Mouse (Mus musculus) megakaryocyte, embryonic 14.5 days (primary cell): ENCODE data around the gene Usp4. TPM values are rescaled to one million over a fixed set of nuclear protein-coding genes. Genes with fewer than 3 reads are reported as not detected.

Experiments
- H3K27me3 ChIP-seq: replicated peaks from 2 replicates; pipeline ENCODE3; 2012; ENCODE audit warnings: inconsistent platforms
- H3K36me3 ChIP-seq: replicated peaks from 2 replicates; pipeline ENCODE3; 2012; ENCODE audit warnings: low read length, inconsistent platforms, mixed read lengths
- H3K4me1 ChIP-seq: 2 replicates; pipeline ENCODE4 v1.6.1; 2012; ENCODE audit warnings: inconsistent platforms
- H3K4me3 ChIP-seq: replicated peaks from 2 replicates; pipeline ENCODE3; 2012; ENCODE audit warnings: moderate library complexity, mild to moderate bottlenecking, inconsistent platforms
- H3K9me3 ChIP-seq: 2 replicates; pipeline ENCODE4 v1.6.1; 2012; ENCODE audit warnings: inconsistent platforms
- FLI1 ChIP-seq: IDR thresholded peaks from 2 replicates; pipeline ENCODE4 v1.6.1; 2012; ENCODE audit warnings: low read length, inconsistent platforms, mixed read lengths
- GATA1 ChIP-seq: IDR thresholded peaks from 3 replicates; pipeline ENCODE4 v1.6.1; 2012; ENCODE audit warnings: mixed read lengths, low read length, inconsistent platforms, borderline replicate concordance
- polyA plus RNA-seq: library from polyadenylated mRNA; stranded (reverse); fragments of >175 nt; gene quantifications from 2 replicates; pipeline ENCODE4 v1.2.3, GENCODE M21; 2012; ENCODE audit warnings: low replicate concordance; ENCODE audit not compliant: insufficient read depth

The Usp4 gene
- polyA plus RNA-seq, 1 experiment, result 114 TPM

DNA sequence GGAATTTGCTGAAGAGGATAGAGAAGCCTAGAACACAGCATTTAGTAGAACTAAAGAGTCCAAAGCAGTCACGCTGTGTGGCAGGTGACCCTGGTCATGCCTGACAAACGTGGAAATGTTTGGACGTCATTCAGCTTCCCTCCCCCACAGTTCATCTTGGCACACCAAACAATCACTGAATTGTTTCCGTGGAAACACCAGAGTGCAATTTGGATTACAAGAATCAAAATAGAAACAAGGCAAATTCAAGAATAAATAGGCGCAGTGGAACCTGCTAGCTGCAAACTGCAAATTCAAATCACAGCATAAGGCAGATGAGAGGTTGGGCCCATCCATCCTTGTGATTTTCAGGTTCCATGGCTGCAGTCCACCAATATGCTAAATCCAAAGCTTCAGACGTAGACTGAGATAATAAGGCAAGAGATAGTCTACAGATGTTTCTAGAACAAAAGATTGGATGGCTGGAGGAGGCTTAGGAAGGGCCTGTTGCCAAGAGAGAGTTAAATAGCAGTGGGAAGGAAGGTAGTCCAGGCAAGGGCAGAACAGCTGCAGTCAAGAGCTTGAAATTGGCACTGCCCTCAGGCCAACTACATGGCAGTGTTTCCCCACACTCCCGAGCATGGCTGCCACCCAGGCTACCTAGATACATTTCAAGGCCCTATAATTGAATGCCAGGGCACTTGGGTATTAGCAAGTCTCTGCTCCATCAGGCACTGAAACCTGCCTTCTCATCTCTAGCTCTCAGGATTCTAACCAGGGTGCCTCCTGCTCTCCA, 53.7 kb downstream of the Usp4 start:
- peaks cover 19% of the 10 kb centered on the region for H3K27me3 ChIP-seq
- peaks cover under 1% of the 10 kb centered on the region for H3K36me3 ChIP-seq
- no peak overlapping the region for H3K4me3 ChIP-seq
- no peaks in the 10 kb centered on the region for H3K9me3 ChIP-seq
- H3K4me1 ChIP-seq, result peaks cover 21% of the 10 kb centered on the region
- no peak for TF ChIP-seq GATA1
- TF ChIP-seq FLI1, result no peak

DNA sequence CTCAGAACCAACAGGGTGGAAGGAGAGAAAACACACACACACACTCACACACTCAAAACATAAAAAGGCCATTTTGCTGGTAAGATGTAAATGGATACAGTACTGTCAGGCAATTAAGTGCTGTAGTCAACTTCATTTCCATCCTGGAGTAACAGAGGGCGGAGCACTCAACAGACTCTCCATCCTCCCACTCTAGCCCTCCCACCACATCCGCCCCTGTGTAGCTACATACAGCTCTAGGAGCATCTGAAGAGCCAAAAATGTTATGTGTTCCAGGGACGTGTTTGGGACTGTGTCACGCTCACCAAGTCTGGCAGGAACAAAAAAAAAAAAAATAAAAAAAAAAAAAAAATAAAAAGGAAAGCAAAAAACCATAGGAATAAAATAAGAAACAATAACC, 55.4 kb downstream of the Usp4 start:
- Histone ChIP-seq H3K27me3 (peaks cover 22% of the 10 kb centered on the region), H3K9me3 (no peaks in the 10 kb centered on the region), H3K4me3 (no peak overlapping the region), H3K36me3 (no peaks in the 10 kb centered on the region), H3K4me1 (peaks cover 24% of the 10 kb centered on the region)
- TF ChIP-seq GATA1 (no peak), FLI1 (no peak)

DNA sequence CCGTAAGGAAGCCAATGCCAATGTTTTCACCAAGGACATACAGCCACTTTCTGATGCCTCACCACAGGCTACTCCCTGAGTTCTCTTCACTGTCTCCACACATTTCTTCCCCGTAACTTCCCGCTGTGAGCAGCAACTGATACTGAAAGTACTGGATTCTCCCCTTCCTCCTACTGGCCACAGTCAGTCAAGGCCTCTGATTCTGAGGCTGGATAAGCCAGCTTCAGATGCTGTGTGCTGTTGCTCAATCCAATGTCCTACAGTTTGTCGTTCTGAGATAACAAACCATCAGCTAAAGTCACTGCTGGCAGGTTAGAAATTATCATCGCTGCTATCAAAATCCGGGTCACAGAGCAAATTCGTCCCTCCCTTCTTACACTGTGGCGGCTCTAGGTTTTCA, 56.8 kb downstream of the Usp4 start:
- Histone ChIP-seq H3K27me3 (peaks cover 22% of the 10 kb centered on the region), H3K9me3 (no peaks in the 10 kb centered on the region), H3K4me3 (no peak overlapping the region), H3K36me3 (no peaks in the 10 kb centered on the region), H3K4me1 (peaks cover 24% of the 10 kb centered on the region)
- TF ChIP-seq GATA1 (no peak), FLI1 (no peak)

DNA sequence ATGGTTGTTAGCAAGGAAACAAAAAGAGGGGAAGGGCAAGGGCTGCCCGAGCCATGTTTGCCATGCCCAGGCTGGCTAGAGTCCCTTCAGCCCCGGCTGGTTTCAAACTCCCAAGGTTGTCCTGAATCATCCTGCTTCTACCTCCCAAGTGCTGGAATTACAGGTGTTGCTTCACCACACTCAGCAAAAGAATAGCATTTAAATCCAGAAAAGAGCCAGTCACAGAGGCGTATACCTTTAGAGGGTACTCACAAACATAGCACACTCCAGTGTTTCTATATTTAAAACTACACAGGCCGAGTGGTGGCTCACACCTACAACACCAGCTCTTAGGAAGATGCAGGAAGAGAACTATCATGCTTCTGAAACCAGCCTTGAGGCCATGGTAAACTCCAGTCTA, 61.9 kb downstream of the Usp4 start:
- peaks cover 14% of the 10 kb centered on the region for H3K27me3 ChIP-seq

DNA sequence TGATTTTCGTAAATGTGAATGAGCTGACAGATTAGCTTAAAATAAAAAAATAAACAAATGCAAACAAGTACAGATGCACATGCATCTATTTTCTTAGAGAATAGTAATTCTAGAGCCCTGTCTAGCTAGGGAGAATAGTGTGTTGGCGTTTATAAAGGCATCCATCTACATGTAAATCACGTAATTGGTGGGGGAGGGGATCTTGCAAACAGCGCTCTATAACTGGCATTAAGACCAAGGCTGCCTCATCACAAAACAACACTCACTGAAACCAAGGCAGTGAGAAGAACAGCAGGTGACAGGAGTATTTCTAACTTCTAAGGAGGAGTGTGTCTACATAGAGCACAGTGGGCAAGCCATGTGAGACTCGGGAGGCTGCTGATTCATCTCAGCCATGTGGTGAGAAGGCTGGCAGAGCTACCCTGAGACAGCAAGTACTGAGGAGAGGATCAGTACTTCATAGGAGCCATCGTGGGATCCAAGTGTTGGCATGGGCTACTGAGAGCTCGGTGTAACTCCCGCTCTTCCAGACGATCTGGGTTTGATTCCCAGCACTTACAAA, 63.8 kb downstream of the Usp4 start:
- TF ChIP-seq GATA1 (no peak), FLI1 (no peak)
- H3K36me3 ChIP-seq, result no peaks in the 10 kb centered on the region

More for the DNA sequence above, 61.9 kb downstream of the Usp4 start:
- no peak overlapping the region for H3K4me3 ChIP-seq
- H3K4me1 ChIP-seq, result peaks cover 18% of the 10 kb centered on the region
- TF ChIP-seq GATA1 (no peak), FLI1 (no peak)
- peaks cover 3% of the 10 kb centered on the region for H3K9me3 ChIP-seq
- no peaks in the 10 kb centered on the region for H3K36me3 ChIP-seq

DNA sequence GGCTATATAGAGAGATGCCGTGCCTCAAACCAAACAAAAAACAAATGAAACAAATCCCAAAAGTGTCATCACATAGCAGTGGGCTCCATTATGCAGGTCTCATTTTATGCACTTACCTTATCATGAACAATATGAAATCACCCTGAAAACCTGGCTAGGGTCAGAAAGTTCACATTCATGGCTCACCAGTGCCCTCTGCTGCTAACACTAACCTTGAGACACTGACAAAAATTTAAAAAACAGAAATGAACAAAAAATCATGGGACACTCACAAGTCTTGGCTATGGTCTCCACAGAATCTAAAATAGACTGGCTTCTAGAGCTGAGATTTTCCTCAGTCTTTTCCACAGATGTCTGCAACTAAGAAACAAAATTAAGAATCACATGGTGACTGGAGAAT, 64.6 kb downstream of the Usp4 start:
- Histone ChIP-seq H3K4me1 (peaks cover 5% of the 10 kb centered on the region; the same call in 1 of the 2 replicates), H3K4me3 (no peak overlapping the region)

More for the DNA sequence above, 63.8 kb downstream of the Usp4 start:
- H3K4me3 ChIP-seq, result no peak overlapping the region
- peaks cover 3% of the 10 kb centered on the region for H3K9me3 ChIP-seq
- H3K27me3 ChIP-seq, result peaks cover 10% of the 10 kb centered on the region
- peaks cover 8% of the 10 kb centered on the region; the same call in 1 of the 2 replicates for H3K4me1 ChIP-seq

DNA sequence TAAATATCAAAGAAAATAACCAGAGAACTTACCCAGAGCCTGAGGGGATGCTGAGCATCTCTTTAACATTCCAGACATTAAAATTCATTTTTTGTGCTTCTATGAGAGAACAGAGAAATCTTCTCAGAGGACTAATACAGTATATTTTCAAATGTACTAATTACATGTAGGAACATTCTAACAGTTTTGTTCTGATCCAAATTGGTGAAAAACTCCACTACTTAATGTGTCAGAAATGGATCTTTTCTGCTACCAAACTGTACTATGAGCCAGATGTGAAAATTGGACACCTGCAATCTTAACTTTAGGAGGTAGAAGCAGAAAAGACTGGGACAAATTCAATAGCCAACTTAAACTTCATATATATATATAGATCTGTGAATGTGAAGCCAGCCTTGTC, 80.7 kb downstream of the Usp4 start, which contains the start of gene Ccdc36:
Gene Ccdc36 (minus strand): TSS at position 101 of the 400 bp plus-strand sequence.
- TF ChIP-seq GATA1, result no peak
- no peak for TF ChIP-seq FLI1
- Histone ChIP-seq H3K9me3 (no peaks in the 10 kb centered on the region), H3K27me3 (peaks cover 8% of the 10 kb centered on the region), H3K36me3 (no peaks in the 10 kb centered on the region), H3K4me3 (no peak within 1 kb of the TSS), H3K4me1 (no peaks in the 10 kb centered on the region)

More for the DNA sequence above, 64.6 kb downstream of the Usp4 start:
- Histone ChIP-seq H3K36me3 (no peaks in the 10 kb centered on the region), H3K27me3 (peaks cover 8% of the 10 kb centered on the region), H3K9me3 (peaks cover 3% of the 10 kb centered on the region)
- TF ChIP-seq GATA1 (no peak), FLI1 (no peak)

DNA sequence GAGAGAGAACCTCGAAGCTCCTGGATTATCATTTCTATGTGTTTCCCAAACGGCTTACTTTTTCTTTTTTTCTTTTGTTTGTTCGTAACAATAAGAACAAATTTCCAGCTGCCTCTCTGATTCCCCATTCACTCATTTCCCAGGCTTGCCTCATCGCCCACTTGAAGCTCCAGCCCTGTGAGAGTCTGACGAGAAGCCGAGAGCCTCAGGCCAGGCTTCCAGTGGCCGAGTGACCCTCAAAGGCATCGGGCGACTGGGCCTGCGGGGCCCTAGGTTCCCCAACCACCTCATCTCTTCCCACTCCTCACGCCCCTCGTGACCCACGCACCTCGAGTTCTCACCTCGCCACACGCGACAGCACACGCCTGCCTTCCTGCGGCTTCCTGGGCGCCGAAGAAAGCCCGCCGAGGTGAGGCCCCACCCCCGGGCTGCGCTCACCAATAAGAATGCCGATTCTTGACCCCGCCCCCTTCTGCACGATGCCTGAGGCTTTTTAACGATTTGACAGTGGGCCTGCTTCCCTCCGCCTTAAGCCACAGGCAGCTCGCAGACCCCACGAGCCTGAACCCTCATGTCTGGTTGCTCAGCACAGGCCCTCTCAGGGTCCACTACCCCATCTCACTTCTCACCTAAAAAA, 83.9 kb downstream of the Usp4 start:
- TF ChIP-seq GATA1 (no peak), FLI1 (no peak)
- Histone ChIP-seq H3K27me3 (peaks cover 15% of the 10 kb centered on the region), H3K9me3 (peaks cover 7% of the 10 kb centered on the region; the same call in 1 of the 2 replicates), H3K4me3 (no peak overlapping the region), H3K4me1 (no peaks in the 10 kb centered on the region), H3K36me3 (no peaks in the 10 kb centered on the region)

DNA sequence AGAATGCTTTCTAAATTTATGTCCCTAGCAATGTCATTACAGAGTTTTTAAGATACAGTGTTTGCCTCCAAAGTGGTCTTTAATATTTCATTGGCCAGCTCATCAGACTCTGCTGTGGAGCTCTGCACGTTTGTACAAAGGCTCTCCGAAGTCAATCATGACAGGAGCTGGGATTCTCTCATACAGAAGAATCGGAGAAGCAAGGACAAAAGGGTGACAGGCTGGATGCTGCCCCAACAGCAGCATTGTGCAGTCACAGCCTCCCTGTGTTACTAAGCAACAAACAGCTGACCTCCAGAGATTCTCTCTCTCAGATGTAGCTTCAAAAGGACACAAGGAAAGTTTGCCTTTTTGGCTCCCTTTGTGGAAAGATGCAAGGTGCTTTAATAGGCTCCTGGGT, 88.5 kb downstream of the Usp4 start, which contains the start of gene BC048562:
Gene BC048562 (plus strand): TSS at position 301 of the 400 bp plus-strand sequence.
- Histone ChIP-seq H3K9me3 (peaks cover 7% of the 10 kb centered on the region; the same call in 1 of the 2 replicates), H3K4me1 (peaks cover 13% of the 10 kb centered on the region), H3K36me3 (no peaks in the 10 kb centered on the region), H3K4me3 (no peak within 1 kb of the TSS), H3K27me3 (peaks cover 30% of the 10 kb centered on the region)
- no peak for TF ChIP-seq FLI1
- no peak for TF ChIP-seq GATA1
